Mouse (Mus musculus) induced T-regulatory cell, adult 2 months (primary cell): ENCODE results near the gene C77080.

Source experiments
- DNase-seq: peaks from one replicate; pipeline ENCODE4 v3.0.0-alpha.2; 2012; ENCODE audit warnings: low read depth

C77080 gene

DNA sequence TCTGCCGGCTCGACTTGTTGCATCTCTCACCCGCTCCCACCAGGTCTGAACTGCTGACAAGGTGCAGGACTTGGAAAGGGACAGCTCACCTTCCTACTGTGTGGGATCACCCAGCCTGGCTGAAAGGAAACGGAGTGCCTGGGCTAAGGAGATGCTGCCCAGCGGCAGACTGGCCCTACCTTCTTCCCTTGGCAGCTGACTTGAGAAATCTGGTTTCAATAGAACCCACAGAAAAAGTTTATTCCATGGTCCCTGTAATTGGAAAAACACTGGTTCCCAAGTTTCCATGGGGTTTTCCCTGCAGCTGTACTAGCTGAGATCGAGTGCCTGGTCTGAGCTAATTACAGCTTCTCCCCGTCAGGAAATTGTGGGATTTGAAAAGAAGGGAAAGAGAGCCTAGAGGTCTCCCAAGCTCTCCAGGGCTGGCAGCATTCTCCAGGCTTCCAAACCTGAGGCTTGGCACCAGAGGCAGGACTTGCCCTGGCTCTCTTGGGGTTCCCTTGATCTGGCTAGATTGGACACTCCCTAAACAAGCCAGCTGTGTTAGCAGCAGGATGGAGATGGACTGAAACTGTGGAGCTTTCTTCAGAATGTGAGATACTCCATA, 42.5 kb downstream of the C77080 start:
- no peak for DNase-seq

DNA sequence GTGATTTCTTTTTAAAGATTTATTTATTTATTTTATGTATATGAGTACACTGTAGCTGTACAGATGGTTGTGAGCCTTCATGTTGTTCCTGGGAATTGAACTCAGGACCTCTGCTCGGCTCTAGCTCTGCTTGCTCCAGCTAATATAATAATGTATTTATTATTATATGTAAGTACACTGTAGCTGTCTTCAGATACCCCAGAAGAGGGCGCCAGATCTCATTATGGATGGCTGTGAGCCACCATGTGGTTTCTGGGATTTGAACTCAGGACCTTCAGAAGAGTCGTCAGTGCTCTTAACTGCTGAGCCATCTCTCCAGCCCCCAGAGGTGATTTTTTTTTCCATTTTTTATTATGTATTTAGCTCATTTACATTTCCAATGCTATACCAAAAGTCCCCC, 48.7 kb downstream of the C77080 start:
- DNase-seq = peak; percentile 50

DNA sequence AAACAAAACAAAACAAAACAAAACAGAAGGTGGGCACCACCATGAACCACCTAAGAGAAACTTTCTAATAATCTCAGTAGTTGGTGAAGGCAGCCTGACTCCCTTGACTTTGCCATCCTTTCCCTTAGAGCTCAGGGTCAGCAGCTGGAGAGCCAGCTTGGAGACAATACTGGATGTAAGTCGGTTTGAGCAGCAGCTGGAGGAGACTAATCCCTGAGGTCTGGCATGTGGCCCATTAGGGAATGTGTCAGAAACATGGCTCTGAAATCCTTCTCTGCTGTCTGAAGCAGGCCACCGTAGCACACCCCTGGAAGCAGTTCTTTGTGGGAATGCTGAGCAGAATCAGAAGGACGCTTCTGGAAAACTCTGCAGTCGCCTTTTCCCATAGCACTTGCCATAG, 49.7 kb downstream of the C77080 start:
- DNase-seq = no peak

DNA sequence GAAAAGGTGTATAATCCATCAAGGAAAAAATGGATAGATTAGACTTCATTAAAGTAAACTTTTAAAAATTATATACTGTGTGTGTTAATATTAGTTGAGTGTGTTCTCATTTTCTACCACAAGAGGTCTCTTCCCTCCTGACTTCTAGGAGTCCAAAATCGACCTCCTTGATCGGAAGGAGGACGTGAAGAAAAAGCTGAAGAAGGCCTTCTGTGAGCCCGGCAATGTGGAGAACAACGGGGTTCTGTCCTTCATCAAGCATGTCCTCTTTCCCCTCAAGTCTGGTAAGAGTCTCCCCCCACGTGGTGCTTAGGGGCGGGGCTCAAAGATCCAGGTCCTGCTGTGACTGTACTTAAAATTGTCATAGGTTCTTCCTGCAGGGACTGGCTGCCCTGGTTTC, 51.7 kb downstream of the C77080 start:
- DNase-seq = peak; percentile 64

DNA sequence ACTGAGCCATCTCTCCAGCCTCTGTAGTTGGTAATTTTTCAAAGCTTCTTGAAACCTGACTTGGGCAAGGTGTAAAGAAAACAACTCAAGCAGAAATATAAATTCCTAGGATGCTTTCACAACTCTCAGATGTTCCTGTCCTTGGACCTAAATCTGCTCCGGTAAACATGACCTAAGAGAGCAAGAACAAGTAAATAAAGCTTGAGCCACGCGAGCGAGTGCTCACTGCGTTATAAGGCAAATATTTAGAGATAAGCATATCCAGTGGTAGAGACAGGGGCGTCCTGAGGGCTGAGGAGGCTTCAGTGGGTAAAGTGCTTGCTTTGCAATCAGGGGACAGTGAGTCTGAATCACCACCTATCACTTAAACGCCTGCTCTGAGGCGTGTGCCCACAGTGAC, 54.4 kb downstream of the C77080 start:
- DNase-seq = no peak

DNA sequence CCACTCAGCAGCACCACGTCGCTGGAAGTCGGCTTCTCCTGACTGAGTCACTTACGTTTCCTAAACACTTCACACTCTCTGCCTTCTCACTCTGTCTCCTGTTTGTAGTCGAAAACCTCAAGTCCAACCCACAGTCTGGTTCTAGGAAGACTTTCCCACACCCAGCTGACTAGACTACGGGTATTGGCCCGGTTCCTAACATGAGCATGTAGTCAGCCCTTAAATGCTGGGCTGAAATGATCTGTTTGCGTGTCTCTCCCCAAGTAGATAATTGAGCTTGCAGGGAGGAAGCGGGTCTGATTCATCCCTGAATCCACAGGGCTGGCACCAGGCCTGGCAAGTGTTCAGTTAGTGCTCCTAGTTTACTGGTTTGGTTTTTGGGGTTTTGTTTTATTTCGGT, 56.5 kb downstream of the C77080 start:
- no peak for DNase-seq

DNA sequence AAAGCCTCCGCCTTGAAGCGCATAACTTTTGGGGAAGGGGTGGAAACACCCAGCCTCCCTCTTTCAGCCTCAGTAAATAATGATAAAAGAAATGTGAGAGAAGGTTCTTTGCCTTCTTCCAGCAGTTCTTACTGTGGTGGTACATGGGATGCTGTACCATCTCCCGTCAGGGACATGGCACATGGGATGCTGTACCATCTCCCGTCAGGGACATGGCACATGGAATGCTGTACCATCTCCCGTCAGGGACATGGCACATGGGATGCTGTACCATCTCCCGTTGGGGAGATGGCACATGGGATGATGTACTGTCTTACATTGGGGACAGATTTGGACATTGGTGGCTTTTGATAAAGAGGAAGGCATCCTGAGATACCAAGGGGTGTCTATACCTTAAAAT, 63.7 kb downstream of the C77080 start:
- DNase-seq = no peak

DNA sequence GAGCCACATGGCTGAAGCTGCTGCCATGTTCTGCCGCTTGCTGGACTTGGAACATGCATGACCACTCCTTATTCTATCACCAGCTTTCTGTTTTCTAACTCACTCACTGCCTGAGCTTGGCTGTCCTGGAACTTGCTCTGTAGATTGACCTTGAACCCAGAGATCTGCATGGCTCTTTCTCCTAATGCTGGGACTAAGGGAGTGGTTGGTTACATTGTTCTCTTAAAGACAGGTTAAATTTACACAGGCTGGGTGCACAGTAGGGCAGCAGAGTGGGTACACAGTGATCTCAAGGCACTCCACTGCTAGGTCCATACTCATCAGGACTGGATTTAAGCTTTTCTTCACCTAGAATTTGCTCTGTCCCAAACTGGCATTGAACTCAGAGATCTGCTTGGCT, 66.9 kb downstream of the C77080 start:
- DNase-seq = no peak

DNA sequence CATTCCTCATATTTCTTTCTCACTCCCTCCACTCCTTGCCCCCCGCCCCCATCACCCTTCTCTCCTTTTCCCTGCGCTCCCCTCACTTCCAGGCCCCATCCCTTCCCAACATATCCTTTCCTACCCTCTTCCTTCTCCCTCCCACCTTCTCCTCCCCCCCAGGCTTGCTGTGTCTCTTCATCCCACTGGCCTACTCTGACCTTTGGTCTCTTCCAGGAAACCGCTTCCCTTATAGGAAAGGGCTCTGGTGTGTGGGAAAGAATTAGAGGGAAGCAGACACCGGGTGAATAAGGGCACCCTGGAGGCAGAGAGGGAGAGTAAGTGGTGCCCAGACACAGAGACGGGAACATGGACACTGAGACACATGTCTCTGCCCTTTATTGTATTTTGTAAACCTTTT, 69.5 kb downstream of the C77080 start:
- DNase-seq = no peak

DNA sequence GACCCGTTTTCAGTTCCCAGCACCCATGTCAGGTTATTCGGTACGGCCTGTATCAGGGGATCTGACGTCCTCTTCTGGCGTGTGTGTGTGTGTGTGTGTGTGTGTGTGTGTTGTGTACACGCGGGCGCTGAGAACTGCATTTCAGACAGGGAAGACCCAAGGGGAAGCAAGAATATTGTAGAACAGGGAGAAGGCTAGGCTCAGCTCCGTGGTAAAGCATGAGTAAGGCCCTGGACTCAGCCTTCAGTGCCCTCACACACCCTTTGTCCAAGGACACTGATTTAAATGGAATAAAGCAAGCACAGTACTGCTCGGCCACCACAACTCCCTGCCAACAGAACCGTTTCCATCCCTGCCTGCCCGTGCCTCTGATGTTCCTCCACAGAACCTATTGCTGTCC, 70.7 kb downstream of the C77080 start:
- DNase-seq = peak; percentile 40

DNA sequence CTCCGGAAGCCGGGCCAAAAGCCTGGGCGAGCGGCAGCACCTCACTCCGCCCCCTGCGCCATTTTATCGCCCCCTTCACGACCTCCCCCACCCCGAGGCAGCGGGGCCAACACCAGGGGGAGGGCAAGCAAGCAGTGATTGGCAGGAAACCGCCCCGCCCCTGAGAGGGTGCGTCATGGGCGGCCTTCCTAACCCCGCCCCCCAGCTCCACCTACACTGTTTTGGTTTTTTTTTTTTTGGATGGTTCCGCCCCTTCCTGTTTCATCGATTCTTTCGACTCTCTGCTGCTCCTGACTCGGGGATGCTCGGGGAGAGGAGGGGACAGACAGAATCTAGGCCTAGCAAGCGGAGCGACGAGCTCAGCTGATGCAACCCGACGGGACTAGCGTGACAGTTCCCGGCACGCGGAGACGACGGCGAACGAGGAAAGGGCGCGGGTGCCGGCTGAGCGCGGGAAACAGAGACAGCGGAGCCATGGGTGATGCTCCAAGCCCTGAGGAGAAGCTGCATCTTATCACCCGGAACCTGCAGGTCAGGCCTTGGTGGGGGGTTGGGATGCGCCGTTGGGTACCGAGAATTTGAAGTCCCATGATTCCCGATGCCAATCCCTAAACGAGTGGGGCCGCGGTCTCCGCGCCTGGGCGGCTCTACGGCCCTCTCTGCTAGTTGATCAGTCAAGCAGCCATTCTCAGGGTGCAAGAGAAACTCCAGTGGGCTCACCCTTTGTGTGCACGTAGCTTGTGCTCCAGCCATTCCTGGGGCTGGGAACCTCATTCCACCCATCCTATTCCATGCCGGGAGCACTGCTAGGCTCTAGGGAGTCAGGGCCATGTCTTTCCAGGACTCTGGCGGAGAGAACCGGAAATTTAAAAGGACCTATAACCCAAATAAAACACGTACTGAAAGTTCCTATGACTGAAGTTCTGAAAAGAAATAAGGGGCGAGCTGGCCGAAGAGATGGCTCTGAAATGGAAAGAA, 71.4 kb downstream of the C77080 start, which contains the start of the genes S100pbp and Yars:
TSS of gene S100pbp (minus strand) at position 186 of the 978 bp plus-strand sequence.
TSS of gene Yars (plus strand) at position 219 of the 978 bp plus-strand sequence.
- DNase-seq = peak; percentile 99

DNA sequence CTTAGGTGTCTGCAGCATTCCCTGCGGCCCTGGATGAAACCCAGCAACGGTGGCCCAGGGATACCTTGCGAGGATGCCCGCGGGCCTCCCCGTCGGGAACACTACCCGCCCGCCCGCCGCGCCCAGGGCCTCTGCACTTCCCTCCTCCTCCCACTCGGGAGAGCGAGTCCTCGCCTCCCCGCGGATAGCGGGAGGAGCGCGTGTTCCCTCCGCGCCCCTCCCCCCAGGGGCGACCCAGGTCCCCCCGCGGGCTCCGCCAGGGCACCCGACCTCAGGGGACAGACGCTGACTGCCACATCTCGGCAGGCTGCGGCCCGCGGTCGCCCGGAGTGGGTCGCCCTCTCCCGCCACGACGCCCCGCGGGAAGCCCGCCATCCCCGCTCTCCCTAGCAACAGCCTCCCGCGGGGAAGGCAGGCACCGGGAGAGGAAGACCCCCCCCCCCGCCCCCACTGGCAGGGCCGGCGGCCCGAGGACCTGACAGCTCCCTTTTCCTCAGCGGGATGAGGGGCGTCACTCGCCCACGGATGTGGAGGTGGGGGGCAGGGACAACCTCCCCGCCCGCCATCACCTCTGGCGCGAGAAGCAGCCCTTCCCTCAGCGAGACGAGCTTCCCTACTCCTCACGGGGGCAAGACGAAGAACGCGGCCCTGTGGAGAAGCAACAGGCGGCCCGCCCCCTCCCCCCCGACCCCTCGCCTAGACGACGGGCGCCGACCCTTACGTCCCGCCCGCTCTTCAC, 72.2 kb downstream of the C77080 start:
- DNase-seq = peak; percentile 65

DNA sequence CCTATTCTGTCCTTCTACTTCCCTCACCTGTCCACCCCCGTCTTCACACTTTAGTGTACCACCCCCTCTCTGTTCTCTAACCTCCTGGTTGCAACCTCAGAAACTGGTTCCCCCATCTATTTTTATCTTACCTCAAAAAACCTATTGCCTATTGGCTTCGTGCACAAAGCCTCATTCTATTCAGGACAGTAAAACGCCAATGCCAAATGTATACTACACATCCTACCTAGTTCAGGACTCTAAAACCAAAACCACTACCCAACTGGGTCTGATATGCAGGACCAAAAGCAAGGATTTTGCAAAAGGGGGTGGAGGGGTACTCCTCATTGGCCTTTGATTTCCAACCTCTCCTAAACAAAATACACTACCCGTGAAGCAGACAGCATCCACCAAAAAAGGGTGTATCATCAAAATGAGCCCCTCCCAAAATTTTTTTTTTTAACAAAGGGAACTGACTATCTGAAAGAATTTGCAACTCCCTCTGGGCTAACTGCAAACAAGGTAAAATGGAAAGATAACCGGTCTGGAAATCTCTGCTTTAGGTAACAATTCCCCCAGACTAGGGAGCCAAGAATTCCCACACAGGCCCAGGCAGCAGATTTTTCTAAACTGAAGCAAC, 73.1 kb downstream of the C77080 start:
- peak; percentile 29 for DNase-seq

DNA sequence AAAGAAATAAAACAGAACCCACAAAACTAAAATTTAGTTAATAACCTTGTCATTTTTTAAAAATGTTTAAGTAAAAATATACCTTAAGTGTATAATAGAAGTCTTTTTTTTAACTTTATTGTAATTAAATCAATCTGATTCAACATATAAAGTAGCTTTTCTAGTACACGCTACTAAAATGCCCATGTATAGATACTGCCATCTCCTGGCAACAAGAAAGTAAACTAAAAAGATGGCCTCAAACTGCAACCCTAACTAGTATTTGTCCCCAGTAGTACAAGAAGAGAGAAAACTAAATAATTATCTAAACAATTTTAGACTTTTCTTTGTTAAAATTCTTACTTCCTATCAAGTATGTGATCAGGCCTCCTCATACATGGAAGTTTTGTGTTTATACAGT, 81.6 kb downstream of the C77080 start:
- peak; percentile 39 for DNase-seq

DNA sequence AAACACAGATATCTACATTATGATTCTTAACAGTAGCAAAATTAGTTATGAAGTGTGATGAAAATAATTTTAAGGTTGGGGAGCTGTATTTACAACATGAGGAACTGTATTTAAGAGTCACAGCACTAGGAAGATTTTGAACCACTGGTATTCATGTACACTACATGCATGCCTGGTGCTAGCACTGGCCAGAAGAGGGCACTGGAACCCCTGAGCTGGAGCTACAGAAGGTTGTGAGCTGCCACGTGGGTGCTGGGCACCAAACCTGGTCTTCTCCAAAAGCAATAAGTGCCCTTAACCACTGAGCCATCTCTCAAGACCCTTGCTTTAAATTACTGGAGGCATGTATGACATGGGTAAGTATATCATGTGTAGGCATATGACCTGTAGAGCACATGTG, 88.7 kb downstream of the C77080 start:
- DNase-seq = no peak
